Mouse (Mus musculus): ENCODE measurements around the gene Myo3b. TPM values are rescaled to one million over a fixed set of nuclear protein-coding genes. Genes with fewer than 3 reads are reported as not detected.
A peak's percentile ranks its signal among the peaks of the same experiment; 100 is the strongest.

Myo3b gene
- total RNA-seq, 2 experiments from 2014 or later, result 0.61 to 0.72 TPM

DNA sequence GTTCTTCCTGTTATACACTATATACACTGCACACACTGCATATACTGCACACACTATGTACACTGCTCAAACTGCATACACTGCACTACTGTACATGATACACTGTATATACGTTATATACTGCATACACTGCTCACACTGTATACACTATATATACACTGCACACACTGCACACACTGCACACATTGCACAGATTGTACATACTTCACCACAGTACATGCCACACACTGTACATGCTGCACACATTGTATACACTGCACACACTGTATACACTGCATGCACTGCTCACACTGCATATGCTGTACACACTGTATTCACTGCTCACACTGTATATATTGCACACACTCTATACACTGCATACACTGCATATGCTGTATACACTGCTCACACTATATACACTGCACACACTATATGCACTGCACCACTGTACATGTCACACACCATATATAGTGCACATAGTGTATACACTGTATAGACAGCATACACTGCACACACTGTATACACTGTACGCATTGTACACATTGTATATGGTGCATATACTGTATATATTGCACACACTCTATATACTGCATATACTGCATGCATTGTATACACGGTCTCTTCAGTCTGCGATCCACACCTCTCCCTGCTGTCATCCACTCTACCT is 104.7 kb downstream of the Myo3b start:
- no peak overlapping the region for H3K27ac ChIP-seq
- H3K4me3 ChIP-seq, result no peak overlapping the region
- no peak for TF ChIP-seq CTCF (IDR thresholded peaks at IDR 0.05)
- intact Hi-C loops (cut with DNase I), result no loop called here
- DNase-seq (ENCODE audit: extremely low spot score in 1 of 2, low spot score in 2 of 2), result no peak

GRCm38 (mm10) chr2:70146993-70147581 is 108.2 kb downstream of the Myo3b start:
- no peak overlapping the region for H3K4me3 ChIP-seq
- DNase-seq (ENCODE audit: extremely low spot score in 1 of 2, low spot score in 2 of 2), result no peak
- no peak; the same call in none of the 2 replicates for TF ChIP-seq CTCF (IDR thresholded peaks at IDR 0.05)
- intact Hi-C loops (cut with DNase I), result no loop called here
- H3K27ac ChIP-seq, result no peak overlapping the region

- DNase-seq (ENCODE audit: extremely low spot score in 1 of 2, low spot score in 2 of 2), result no peak
- intact Hi-C loops (cut with DNase I), result no loop called here
- no peak for TF ChIP-seq CTCF (IDR thresholded peaks at IDR 0.05)
- Histone ChIP-seq H3K4me3 (no peak overlapping the region), H3K27ac (no peak overlapping the region)
These were observed 110.0 kb downstream of the Myo3b start for GRCm38 (mm10) chr2:70148821-70149510.

DNA sequence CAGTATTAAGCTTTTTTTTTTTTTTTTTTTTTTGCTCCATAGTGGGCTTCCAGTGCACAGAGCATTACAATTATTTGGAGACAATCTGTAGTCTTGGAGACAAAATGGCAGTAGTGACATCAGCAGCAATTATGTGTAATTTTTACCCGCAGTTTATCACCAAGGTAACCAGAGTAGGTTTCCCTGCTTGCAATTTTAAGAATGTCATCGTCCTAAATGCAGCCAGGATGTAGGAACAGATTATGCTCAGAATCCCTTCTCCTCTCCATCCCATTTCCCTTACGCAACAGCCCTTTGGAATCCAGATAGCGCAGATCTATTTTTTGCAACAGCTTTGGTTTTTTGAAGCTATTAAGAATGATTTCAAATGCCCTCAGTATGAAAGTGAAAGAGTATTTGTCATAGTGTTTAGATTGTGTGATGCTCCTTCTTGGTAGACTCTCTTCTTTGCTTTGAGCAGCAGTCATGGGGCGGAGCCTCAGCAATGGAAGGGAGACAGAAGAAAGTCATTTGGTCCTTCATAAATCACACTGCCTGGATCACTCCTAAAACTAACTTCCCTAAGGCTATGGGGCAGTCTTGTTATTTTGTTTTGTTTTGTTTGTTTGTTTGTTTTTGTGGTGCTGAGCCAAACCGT is 111.6 kb downstream of the Myo3b start:
- no peak for TF ChIP-seq CTCF (IDR thresholded peaks at IDR 0.05)
- Histone ChIP-seq H3K4me3 (no peak overlapping the region), H3K27ac (peak overlapping the region; percentile 22)
- no peak for DNase-seq (ENCODE audit: extremely low spot score in 1 of 2, low spot score in 2 of 2)
- intact Hi-C loops (cut with DNase I), result loop anchor here (1.0 kb wide), 1 partner anchor 60 kb away; no protein-coding TSS in a partner anchor

- no peak for DNase-seq (ENCODE audit: extremely low spot score in 1 of 2, low spot score in 2 of 2)
- intact Hi-C loops (cut with DNase I), result no loop called here
These were observed 113.0 kb downstream of the Myo3b start for GRCm38 (mm10) chr2:70151930-70152329.

DNA sequence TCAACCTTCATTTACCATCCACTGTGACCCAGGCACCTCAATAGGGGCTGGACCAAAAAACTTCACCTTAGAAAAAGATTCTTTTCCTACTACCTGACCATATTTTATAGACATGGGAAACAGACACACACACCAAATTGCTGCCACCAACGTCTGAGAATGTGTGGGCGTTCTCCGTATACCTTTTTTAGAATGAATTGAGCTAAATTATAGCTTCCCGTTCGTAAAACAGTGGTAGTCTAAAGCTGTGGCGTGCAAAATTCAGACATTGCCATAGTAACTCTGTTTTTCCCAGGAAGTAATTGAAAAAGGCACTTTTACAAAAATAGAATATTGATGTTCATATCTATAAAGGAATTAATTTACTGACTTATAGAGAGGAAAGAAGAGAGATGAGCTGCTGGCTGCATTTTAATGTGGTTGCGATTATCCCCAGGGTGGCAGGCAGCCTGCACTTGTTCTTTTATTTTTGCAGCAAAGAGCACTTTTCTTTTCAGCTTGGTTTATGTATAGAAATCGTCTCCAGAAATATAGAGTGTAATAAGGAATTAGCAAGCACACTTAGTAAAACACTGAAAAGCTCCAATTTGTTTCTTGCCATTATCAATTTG is 116.4 kb downstream of the Myo3b start:
- Histone ChIP-seq H3K27ac (no peak overlapping the region), H3K4me3 (no peak overlapping the region)
- DNase-seq (ENCODE audit: extremely low spot score in 1 of 2, low spot score in 2 of 2), result no peak
- no peak for TF ChIP-seq CTCF (IDR thresholded peaks at IDR 0.05)
- intact Hi-C loops (cut with DNase I), result no loop called here

More at GRCm38 (mm10) chr2:70151930-70152329, 113.0 kb downstream of the Myo3b start:
- Histone ChIP-seq H3K4me3 (no peak overlapping the region), H3K27ac (no peak overlapping the region)
- TF ChIP-seq CTCF (IDR thresholded peaks at IDR 0.05), result no peak

DNA sequence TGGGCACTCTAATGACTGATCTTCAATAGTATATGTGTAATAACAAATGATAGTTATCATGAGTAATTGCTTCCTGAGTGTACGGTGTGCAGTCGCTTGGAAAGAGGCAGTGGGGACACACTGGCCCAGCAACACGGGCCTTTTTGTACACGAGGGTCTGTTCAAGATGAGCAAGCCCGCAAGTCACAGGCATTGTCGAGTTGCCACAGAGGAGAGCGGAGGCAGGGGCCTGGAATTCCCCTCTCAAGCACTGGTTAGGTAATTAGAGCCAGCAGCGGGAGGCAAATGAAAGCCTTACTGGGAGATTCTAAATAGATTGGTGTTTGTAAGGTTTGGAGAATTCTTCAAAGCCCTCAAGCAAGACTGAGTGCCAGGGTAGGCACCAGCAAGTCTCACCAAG is 120.6 kb downstream of the Myo3b start:
- DNase-seq (ENCODE audit: extremely low spot score in 1 of 2, low spot score in 2 of 2), result no peak
- no peak overlapping the region for H3K27ac ChIP-seq
- no peak overlapping the region for H3K4me3 ChIP-seq
- TF ChIP-seq CTCF (IDR thresholded peaks at IDR 0.05), result no peak
- intact Hi-C loops (cut with DNase I), result no loop called here

DNA sequence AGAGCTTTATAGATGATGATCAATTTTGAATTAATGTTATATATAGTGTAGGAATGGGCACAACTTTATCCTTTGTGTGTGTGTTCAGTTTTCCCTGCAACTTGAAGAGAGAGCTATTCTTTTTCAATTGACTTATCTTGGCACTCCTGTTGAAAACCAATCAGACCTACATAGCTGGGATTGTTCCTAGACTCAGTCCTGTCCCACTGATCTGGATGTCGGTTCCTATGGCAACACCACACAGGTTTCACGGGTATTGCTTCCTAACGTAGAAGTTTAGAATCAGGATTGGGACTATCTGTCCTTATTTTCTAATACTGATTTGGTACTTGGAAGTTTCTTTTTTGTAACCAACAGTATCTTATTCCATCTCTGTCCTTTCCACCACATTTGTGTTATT is 127.3 kb downstream of the Myo3b start:
- intact Hi-C loops (cut with DNase I), result loop anchor here (5.0 kb wide), 1 partner anchor 39 kb away; no protein-coding TSS in a partner anchor
- TF ChIP-seq CTCF (IDR thresholded peaks at IDR 0.05), result no peak
- Histone ChIP-seq H3K27ac (no peak overlapping the region), H3K4me3 (no peak overlapping the region)
- no peak for DNase-seq (ENCODE audit: extremely low spot score in 1 of 2, low spot score in 2 of 2)

- DNase-seq (ENCODE audit: extremely low spot score in 1 of 2, low spot score in 2 of 2), result peak; percentile 29 to 62
- no peak overlapping the region for H3K4me3 ChIP-seq
- peak overlapping the region; percentile 59; the same call in 1 of the 2 replicates for H3K27ac ChIP-seq
- TF ChIP-seq CTCF (IDR thresholded peaks at IDR 0.05), result no peak; the same call in 1 of the 2 replicates
- intact Hi-C loops (cut with DNase I), result loop anchor here (5.0 kb wide), 1 partner anchor 41 kb away; no protein-coding TSS in a partner anchor
These were observed 129.3 kb downstream of the Myo3b start for GRCm38 (mm10) chr2:70167944-70168935.

GRCm38 (mm10) chr2:70170469-70170868 is 131.5 kb downstream of the Myo3b start:
- no peak for TF ChIP-seq CTCF (IDR thresholded peaks at IDR 0.05)
- Histone ChIP-seq H3K4me3 (no peak overlapping the region), H3K27ac (no peak overlapping the region)
- intact Hi-C loops (cut with DNase I), result no loop called here
- no peak for DNase-seq (ENCODE audit: extremely low spot score in 1 of 2, low spot score in 2 of 2)
